Mouse (Mus musculus): ENCODE data around the gene Ryr1.
A peak's percentile ranks its signal among the peaks of the same experiment; 100 is the strongest.
"Not testable (repeated sequence)": the region's sequence is repeated elsewhere in the genome, so short reads cannot be mapped to it uniquely, and the experiment has no call there.

Ryr1 gene

GRCm38 (mm10) chr7:29144006-29144405 is 19.0 kb upstream of the Ryr1 start:
- no peak for DNase-seq

GRCm38 (mm10) chr7:29141416-29141815 is 16.4 kb upstream of the Ryr1 start:
- no peak for DNase-seq

- not testable (repeated sequence) for DNase-seq
Observed at GRCm38 (mm10) chr7:29139237-29139636, 14.3 kb upstream of the Ryr1 start.

- no peak for DNase-seq
Observed at GRCm38 (mm10) chr7:29137429-29137828, 12.4 kb upstream of the Ryr1 start.

- no peak for DNase-seq
Observed at GRCm38 (mm10) chr7:29134693-29135386, 9.9 kb upstream of the Ryr1 start, which contains the start of gene Rasgrp4. Rasgrp4 (plus strand) TSS chr7:29134851.

- DNase-seq = no peak
Observed at GRCm38 (mm10) chr7:29134230-29134629, 9.3 kb upstream of the Ryr1 start.

- no peak for DNase-seq
Observed at GRCm38 (mm10) chr7:29128725-29129124, 3.7 kb upstream of the Ryr1 start.

- no peak for DNase-seq
Observed at GRCm38 (mm10) chr7:29126173-29126915, 1.4 kb upstream of the Ryr1 start.

- no peak for DNase-seq
Observed at GRCm38 (mm10) chr7:29123531-29124358, 1.2 kb downstream of the Ryr1 start.

- DNase-seq = no peak
Observed at GRCm38 (mm10) chr7:29122821-29123220, 2.2 kb downstream of the Ryr1 start.

GRCm38 (mm10) chr7:29119526-29119925 is 5.5 kb downstream of the Ryr1 start:
- no peak for DNase-seq

- no peak for DNase-seq
Observed at GRCm38 (mm10) chr7:29118142-29118851, 6.7 kb downstream of the Ryr1 start.

GRCm38 (mm10) chr7:29108992-29109955 is 15.7 kb downstream of the Ryr1 start:
- peak; percentile 56 for DNase-seq

GRCm38 (mm10) chr7:29101286-29102017 is 23.5 kb downstream of the Ryr1 start:
- DNase-seq = no peak

- no peak for DNase-seq
Observed at GRCm38 (mm10) chr7:29097131-29097530, 27.8 kb downstream of the Ryr1 start.

- no peak for DNase-seq
Observed at GRCm38 (mm10) chr7:29088817-29089216, 36.2 kb downstream of the Ryr1 start.

GRCm38 (mm10) chr7:29086902-29087301 is 38.1 kb downstream of the Ryr1 start:
- no peak for DNase-seq

- no peak for DNase-seq
Observed at GRCm38 (mm10) chr7:29085981-29086380, 39.0 kb downstream of the Ryr1 start.

GRCm38 (mm10) chr7:29084411-29084810 is 40.6 kb downstream of the Ryr1 start:
- DNase-seq = no peak

GRCm38 (mm10) chr7:29079419-29079950 is 45.5 kb downstream of the Ryr1 start:
- DNase-seq = no peak

- peak; percentile 39 for DNase-seq
Observed at GRCm38 (mm10) chr7:29076977-29077376, 48.0 kb downstream of the Ryr1 start.
